Mouse (Mus musculus) forebrain, embryonic 12.5 days (tissue): Measurements from ENCODE around the gene Tuft1. TPM values are rescaled to one million over a fixed set of nuclear protein-coding genes. Genes with fewer than 3 reads are reported as not detected.

Experiments used
- ATAC-seq: fragments of 200-750 bp; cut with Nextera tagmentation; 2 replicates; pipeline ENCODE4 v1.8.0; 2017; ENCODE audit warnings: moderate TSS enrichment; ENCODE audit not compliant: low FRiP score
- H3K27ac ChIP-seq: fragments of 300-500 bp; sonication (generic); 2 replicates; pipeline ENCODE4 v1.5.1; 2016; ENCODE audit warnings: mild to moderate bottlenecking
- H3K27me3 ChIP-seq: fragments of 300-500 bp; sonication (generic); 2 replicates; pipeline ENCODE4 v1.6.1; 2016; ENCODE audit warnings: mild to moderate bottlenecking
- H3K36me3 ChIP-seq: fragments of 300-500 bp; sonication (generic); replicated peaks from 2 replicates; pipeline ENCODE4 v1.6.1; 2016; ENCODE audit warnings: mild to moderate bottlenecking
- H3K4me1 ChIP-seq: fragments of 300-500 bp; sonication (generic); 2 replicates; pipeline ENCODE4 v1.6.1; 2016
- H3K4me2 ChIP-seq: fragments of 300-500 bp; sonication (generic); 2 replicates; pipeline ENCODE4 v1.6.1; 2016; ENCODE audit warnings: mild to moderate bottlenecking, moderate library complexity
- H3K4me3 ChIP-seq: fragments of 300-500 bp; sonication (generic); replicated peaks from 2 replicates; pipeline ENCODE4 v1.5.1; 2016; ENCODE audit warnings: mild to moderate bottlenecking
- H3K9ac ChIP-seq: fragments of 300-500 bp; sonication (generic); 2 replicates; pipeline ENCODE4 v1.6.1; 2016; ENCODE audit warnings: mild to moderate bottlenecking
- H3K9me3 ChIP-seq: fragments of 300-500 bp; sonication (generic); 2 replicates; pipeline ENCODE4 v1.6.1; 2016
- WGBS: fragments of 180-500 bp; shearing (Covaris S2); methylation state at CpG from one replicate; pipeline ENCODE4 v1.1.7; 2016; 5-methylcytosine and 5-hydroxymethylcytosine counted together
- polyA plus RNA-seq: library from polyadenylated mRNA; unstranded; fragments of >200 nt; fragmentation: Nextera tagmentation; extraction: Ambion mirVana; gene quantifications from 2 replicates; pipeline ENCODE4 v1.2.1, GENCODE M21; 2016

The Tuft1 gene
- polyA plus RNA-seq, 1 experiment from 2014 or later: 3.2 TPM

DNA sequence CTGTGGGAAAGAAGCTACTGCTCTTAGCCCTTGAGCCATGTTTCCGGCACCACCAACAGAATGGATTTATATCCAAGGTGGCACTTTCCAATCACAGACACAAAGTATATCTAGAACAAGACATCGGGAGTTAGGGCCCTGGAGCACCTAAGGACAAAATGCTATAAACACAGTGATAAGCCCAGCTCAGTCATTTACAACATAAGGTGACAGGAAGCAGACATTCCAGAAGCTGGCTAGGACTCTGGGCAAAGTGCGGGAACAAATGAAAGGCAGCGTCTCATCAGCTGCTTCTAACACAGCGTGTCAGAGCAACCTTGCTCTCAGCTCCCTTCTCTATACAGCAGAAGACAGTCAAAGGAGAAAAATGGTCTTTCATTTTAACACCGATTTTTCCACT lies 84.2 kb downstream of the Tuft1 start:
- 92% methylated on average over 6 of the region's 6 CpGs for WGBS
- H3K27ac ChIP-seq: no peak overlapping the region
- H3K36me3 ChIP-seq: peaks cover 4% of the 10 kb centered on the region; the same call in 1 of the 2 replicates
- peaks cover 10% of the 10 kb centered on the region for H3K4me1 ChIP-seq
- H3K9me3 ChIP-seq: no peaks in the 10 kb centered on the region
- no peak overlapping the region for H3K4me2 ChIP-seq
- H3K4me3 ChIP-seq: no peak overlapping the region
- no peak overlapping the region for H3K9ac ChIP-seq
- ATAC-seq: no peak
- H3K27me3 ChIP-seq: no peaks in the 10 kb centered on the region

DNA sequence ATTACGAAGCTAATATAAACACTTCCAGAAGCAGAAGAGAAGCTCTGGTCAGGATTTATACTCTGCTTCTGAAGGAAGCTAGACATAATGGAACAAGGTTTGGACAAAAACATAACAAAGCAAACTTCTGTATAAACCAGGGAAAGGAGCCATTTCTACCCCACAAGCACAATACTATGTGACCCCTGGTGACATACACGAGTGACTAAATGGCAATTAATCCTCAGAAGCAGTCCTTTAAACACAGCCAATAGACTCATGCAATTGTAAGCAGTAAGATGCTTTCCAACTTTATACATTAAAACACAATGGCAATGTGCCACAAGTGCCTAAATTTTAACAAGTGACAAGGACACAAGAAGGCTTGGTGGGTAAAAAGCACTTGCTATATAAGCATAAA lies 91.4 kb downstream of the Tuft1 start:
- H3K9ac ChIP-seq: no peak overlapping the region
- no peak overlapping the region for H3K4me3 ChIP-seq
- no peaks in the 10 kb centered on the region for H3K27me3 ChIP-seq
- H3K36me3 ChIP-seq: no peaks in the 10 kb centered on the region
- WGBS: 51% methylated on average over 2 of the region's 2 CpGs
- no peak overlapping the region for H3K4me2 ChIP-seq
- ATAC-seq: no peak
- no peaks in the 10 kb centered on the region for H3K9me3 ChIP-seq
- H3K4me1 ChIP-seq: peaks cover 5% of the 10 kb centered on the region; the same call in 1 of the 2 replicates
- H3K27ac ChIP-seq: no peak overlapping the region

- Histone ChIP-seq H3K27me3 (no peaks in the 10 kb centered on the region), H3K4me1 (peaks cover 5% of the 10 kb centered on the region; the same call in 1 of the 2 replicates), H3K9ac (no peak overlapping the region), H3K4me3 (no peak overlapping the region), H3K36me3 (0 out of 2 replicates have a peak, but pooled peaks cover 4% of the 10 kb centered on the region), H3K4me2 (no peak overlapping the region), H3K27ac (no peak overlapping the region), H3K9me3 (no peaks in the 10 kb centered on the region)
- 84% methylated on average over 2 of the region's 2 CpGs for WGBS
- ATAC-seq: no peak
Measured at GRCm38 (mm10) chr3:94565557-94565956, 93.1 kb downstream of the Tuft1 start.

- Histone ChIP-seq H3K4me1 (peaks cover 5% of the 10 kb centered on the region; the same call in 1 of the 2 replicates), H3K9ac (no peak overlapping the region), H3K9me3 (no peaks in the 10 kb centered on the region), H3K4me3 (no peak overlapping the region), H3K27ac (no peak overlapping the region), H3K4me2 (no peak overlapping the region), H3K36me3 (peaks cover 5% of the 10 kb centered on the region; the same call in 1 of the 2 replicates), H3K27me3 (no peaks in the 10 kb centered on the region)
- ATAC-seq: no peak
- WGBS: 59% methylated on average over 3 of the region's 3 CpGs
Measured at GRCm38 (mm10) chr3:94565127-94565526, 93.5 kb downstream of the Tuft1 start.

DNA sequence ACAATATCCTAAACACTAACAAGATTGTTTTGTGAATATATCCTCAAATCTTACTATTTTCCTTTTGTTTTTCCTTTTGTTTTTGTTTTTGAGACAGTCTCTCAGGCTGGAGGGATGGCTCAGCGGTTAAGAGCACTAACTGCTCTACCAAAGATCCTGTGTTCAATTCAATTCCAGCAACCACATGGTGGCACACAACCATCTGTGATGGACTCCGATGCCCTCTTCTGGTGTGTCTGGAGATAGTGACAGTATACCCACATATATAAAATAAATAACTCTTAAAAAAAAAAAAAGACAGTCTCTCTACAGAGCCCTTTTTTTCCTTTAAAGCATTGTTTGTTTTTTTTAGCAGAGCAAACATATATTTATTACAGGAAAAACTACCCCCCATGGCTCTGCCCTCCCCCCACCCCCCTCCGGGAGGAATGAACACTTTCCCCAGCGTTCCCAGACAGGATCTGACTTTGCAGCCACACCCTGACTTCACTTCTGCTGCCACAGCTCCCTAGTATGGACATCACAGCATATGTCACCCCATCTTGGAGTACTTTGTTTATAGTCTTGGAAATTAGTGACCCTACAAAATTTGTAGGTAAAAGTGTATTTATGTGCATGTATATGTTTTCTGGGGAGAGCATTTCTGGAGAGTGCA lies 94.2 kb downstream of the Tuft1 start:
- Histone ChIP-seq H3K36me3 (peaks cover 12% of the 10 kb centered on the region), H3K27ac (no peak overlapping the region), H3K4me3 (no peak overlapping the region), H3K4me2 (no peak overlapping the region), H3K9me3 (no peaks in the 10 kb centered on the region), H3K27me3 (no peaks in the 10 kb centered on the region), H3K9ac (no peak overlapping the region), H3K4me1 (peaks cover 5% of the 10 kb centered on the region; the same call in 1 of the 2 replicates)
- ATAC-seq: no peak
- 83% methylated on average over 4 of the region's 4 CpGs for WGBS

DNA sequence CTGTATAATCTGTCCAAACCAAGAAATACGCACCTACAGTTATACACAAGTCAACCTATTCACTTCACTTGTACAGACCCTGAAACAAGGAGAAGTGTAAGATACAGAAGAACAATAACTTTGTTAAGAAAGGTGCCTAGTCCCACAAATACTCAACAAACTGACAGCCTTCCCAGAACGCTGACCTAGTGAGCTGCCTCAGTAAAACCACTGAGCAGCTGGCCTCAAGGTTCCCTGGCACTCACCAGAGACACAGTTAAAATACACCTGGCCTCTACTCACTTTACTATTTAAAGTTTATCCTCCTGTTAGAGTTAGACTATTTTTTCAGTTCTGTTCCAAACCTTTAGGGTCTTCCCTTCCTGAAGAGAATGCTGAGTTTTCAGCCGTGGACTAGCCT lies 95.5 kb downstream of the Tuft1 start:
- Histone ChIP-seq H3K27me3 (no peaks in the 10 kb centered on the region), H3K9ac (no peak overlapping the region), H3K4me3 (no peak overlapping the region), H3K9me3 (no peaks in the 10 kb centered on the region), H3K4me2 (no peak overlapping the region), H3K27ac (no peak overlapping the region), H3K4me1 (peaks cover 5% of the 10 kb centered on the region; the same call in 1 of the 2 replicates), H3K36me3 (peaks cover 22% of the 10 kb centered on the region)
- WGBS: 87% methylated on average over 3 of the region's 3 CpGs
- ATAC-seq: no peak

Other genes with a start within 250 kb of the Tuft1 start
- gene Tdrkh, start 245.6 kb downstream of the Tuft1 start, polyA plus RNA-seq: 67.2 and 67.8 TPM in 2 replicates
- gene Mrpl9, start 215.6 kb downstream of the Tuft1 start, polyA plus RNA-seq: 63.2 and 63.9 TPM in 2 replicates
- gene Oaz3, start 215.0 kb downstream of the Tuft1 start, polyA plus RNA-seq: 1.0 and 1.3 TPM in 2 replicates
- gene Celf3, start 180.6 kb downstream of the Tuft1 start, polyA plus RNA-seq: 218 and 251 TPM in 2 replicates
- 18.1 and 19.7 TPM in 2 replicates for gene Riiad1, start 178.5 kb downstream of the Tuft1 start, polyA plus RNA-seq
- 67.5 and 70.5 TPM in 2 replicates for gene Snx27, start 76.2 kb downstream of the Tuft1 start, polyA plus RNA-seq
- not detected in 2 replicates for gene Gm10972, start 15.8 kb downstream of the Tuft1 start, polyA plus RNA-seq
- gene Selenbp2, start 34.7 kb upstream of the Tuft1 start, polyA plus RNA-seq: 0.22 and 0.46 TPM in 2 replicates
- gene Cgn, start 127.6 kb upstream of the Tuft1 start, polyA plus RNA-seq: 5.9 and 6.0 TPM in 2 replicates
- 27.6 and 28.8 TPM in 2 replicates for gene Pogz, start 178.7 kb upstream of the Tuft1 start, polyA plus RNA-seq
- 295 and 311 TPM in 2 replicates for gene Psmb4, start 228.1 kb upstream of the Tuft1 start, polyA plus RNA-seq